Comparison of ENCODE assay signal across 8 mouse cellular contexts in the genomic region with DNA sequence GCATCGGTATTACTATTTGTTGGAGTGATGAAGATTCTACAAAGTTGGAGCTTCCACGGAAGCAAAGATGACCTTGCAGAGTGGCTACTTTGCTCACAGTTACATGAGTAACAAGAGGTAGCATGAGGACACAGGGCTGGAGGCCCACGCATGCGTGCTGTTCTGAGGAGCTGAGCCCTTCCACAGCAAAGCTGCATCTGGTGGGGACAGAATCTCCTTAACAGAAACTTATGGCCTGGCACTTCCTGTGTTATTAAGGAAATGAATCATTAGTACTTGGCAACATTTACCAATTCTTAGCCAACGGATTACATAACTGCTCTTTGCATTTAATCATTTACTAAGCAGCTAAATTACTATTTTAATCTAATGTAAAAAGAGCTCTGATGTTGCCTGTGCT.
DNase-seq lines count a peak whose midpoint lies in the region; ATAC-seq lines count a peak whose summit lies in the region.

No protein-coding gene starts in this region.

- no peaks in the 10 kb centered on the region for H3K4me1 ChIP-seq in midbrain, embryonic 16.5 days (ENCODE audit: control insufficient read depth, insufficient read depth, low read length)

- peak; percentile 97 for ATAC-seq in megakaryocyte progenitor cell, adult 5-6 weeks (replicated peaks; ENCODE audit: poor library complexity)
- no peak for ATAC-seq in midbrain, embryonic 16.5 days

- no peaks in the 10 kb centered on the region for H3K36me3 ChIP-seq in midbrain, embryonic 16.5 days (ENCODE audit: control insufficient read depth, insufficient read depth, low read length)

- H3K27ac ChIP-seq in midbrain, embryonic 16.5 days (ENCODE audit: low read length) = no peak overlapping the region

- no peaks in the 10 kb centered on the region for H3K27me3 ChIP-seq in midbrain, embryonic 16.5 days (ENCODE audit: control insufficient read depth, insufficient read depth, low read depth, low read length)

- WGBS in midbrain, embryonic 16.5 days = 90% methylated on average over 5 of the region's 5 CpGs

- H3K9me3 ChIP-seq in midbrain, embryonic 16.5 days (replicated peaks; ENCODE audit: control insufficient read depth, low read length, poor library complexity, severe bottlenecking) = no peaks in the 10 kb centered on the region

- DNase-seq in adrenal gland, adult 2 months = peak; percentile 23
- no peak for DNase-seq in adrenal gland, adult 18-20 months (ENCODE audit: low spot score in 2 of 2)
- peak; percentile 7 to 20 for DNase-seq in frontal cortex, postnatal 25 days (ENCODE audit: low spot score in 2 of 2)
- peak; percentile 64 to 68 for DNase-seq in layer of hippocampus, adult 8-10 months (ENCODE audit: low spot score in 2 of 2)
- DNase-seq in cerebellum, adult 11-12 months = no peak
- DNase-seq in thymus, postnatal 10 days (ENCODE audit: low spot score in 2 of 2) = no peak

- no peak overlapping the region for H3K9ac ChIP-seq in midbrain, embryonic 16.5 days (ENCODE audit: low read depth, low read length)

- no peak overlapping the region for H3K4me3 ChIP-seq in midbrain, embryonic 16.5 days (ENCODE audit: low read depth, low read length)

- H3K4me2 ChIP-seq in midbrain, embryonic 16.5 days (ENCODE audit: low read length) = no peak overlapping the region

Comparison
In these comparisons a context has a peak if more than half of its experiments do, and no peak if none do; other contexts are left out.
1. DNase-seq: peak in adrenal gland, adult 2 months (single experiment), frontal cortex, postnatal 25 days (2 of 2) and layer of hippocampus, adult 8-10 months (2 of 2); none in adrenal gland, adult 18-20 months (0 of 2), cerebellum, adult 11-12 months (single experiment) and thymus, postnatal 10 days (0 of 2).